Mouse (Mus musculus): Measurements from ENCODE around the gene Rapgef4.

Gene Rapgef4

GRCm38 (mm10) chr2:72241714-72242472 is 260.9 kb downstream of the Rapgef4 start:
- no peak for DNase-seq

GRCm38 (mm10) chr2:72242910-72243675 is 262.1 kb downstream of the Rapgef4 start:
- no peak for DNase-seq

- DNase-seq, result no peak
Measured at GRCm38 (mm10) chr2:72245631-72246030, 264.6 kb downstream of the Rapgef4 start.

GRCm38 (mm10) chr2:72246376-72246775 is 265.3 kb downstream of the Rapgef4 start:
- no peak for DNase-seq

DNA sequence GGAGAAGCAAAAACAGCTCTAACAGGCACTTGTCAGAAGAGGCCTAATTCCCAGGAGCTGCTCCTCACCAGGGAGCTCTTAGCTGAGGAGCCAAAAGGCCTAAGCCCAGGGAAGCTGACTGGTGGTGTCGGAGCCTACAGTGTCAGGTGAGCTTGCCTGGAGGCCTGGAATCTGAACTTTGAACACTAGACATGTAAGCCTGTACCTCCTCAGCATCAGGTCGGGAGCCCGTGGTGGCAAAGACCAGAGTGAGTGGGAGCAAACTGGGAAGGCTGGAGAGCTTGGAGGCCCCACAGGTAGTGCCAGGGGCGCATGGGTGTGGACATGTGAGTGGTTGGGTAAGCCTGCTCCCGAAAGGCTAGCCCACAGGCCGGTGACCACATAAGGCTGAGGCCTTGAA is 266.8 kb downstream of the Rapgef4 start:
- DNase-seq, result no peak

GRCm38 (mm10) chr2:72252510-72253505 is 271.8 kb downstream of the Rapgef4 start:
- DNase-seq, result no peak

DNA sequence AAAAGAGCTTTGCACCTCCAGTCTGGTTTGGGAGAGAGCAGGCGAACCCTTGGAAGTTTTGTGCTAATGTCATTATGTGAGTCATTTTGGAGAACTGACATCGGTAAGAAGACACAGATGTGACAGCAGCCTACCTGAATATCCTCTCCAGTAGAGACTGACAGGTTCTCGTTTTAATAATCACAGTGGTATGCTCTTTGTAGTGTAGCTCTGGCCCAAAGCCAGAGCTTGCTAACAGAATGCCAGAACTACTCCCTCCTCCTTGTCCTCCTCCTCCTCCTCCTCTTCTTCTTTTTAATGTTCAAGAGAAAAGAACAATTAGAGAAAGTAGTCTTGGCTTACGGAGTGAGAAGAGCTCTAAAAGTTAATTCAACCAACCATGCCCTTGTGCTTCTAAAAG is 272.8 kb downstream of the Rapgef4 start:
- DNase-seq, result no peak

GRCm38 (mm10) chr2:72254813-72255582 is 274.0 kb downstream of the Rapgef4 start:
- DNase-seq, result no peak

DNA sequence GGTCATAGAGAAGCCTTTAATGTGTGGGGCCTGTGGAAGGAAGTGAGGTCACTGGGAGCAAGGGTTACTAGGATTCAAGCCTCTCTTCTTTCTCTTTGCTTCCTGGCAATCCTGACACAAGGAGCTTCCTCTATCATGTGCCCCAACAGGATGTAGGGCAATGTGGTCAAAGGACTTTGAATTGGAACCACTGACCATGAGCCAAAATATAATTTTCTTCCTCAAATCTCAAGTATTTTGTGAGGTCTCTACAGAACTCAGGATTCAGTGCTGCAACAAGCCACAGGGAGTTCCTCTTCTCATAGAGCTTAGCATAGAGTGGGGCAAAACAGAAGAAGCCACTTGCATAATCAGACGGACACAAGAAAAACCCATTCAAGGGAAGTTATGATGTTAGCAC is 279.7 kb downstream of the Rapgef4 start:
- no peak for DNase-seq

- DNase-seq, result no peak
Measured at GRCm38 (mm10) chr2:72262814-72263480, 281.9 kb downstream of the Rapgef4 start.

DNA sequence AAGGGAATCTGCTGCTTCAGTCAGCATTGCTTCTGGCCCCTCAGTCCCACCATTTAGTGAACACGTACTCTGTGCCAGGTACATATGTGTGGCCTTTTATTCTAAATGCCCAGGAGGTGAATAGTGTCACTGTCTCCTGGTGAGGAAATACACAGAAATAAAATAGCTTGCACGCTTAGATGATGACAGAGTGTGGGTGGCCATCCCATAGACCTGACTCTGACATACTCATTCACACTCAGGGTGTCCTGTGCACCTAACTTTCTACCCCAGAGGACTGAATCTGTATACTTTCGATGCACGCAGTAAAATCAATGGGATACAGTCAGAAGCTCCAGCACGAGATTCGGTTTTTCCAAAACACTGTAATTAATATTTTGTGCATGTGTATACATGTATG is 286.4 kb downstream of the Rapgef4 start:
- DNase-seq, result no peak

- DNase-seq, result no peak
Measured at GRCm38 (mm10) chr2:72269651-72270341, 288.8 kb downstream of the Rapgef4 start.

DNA sequence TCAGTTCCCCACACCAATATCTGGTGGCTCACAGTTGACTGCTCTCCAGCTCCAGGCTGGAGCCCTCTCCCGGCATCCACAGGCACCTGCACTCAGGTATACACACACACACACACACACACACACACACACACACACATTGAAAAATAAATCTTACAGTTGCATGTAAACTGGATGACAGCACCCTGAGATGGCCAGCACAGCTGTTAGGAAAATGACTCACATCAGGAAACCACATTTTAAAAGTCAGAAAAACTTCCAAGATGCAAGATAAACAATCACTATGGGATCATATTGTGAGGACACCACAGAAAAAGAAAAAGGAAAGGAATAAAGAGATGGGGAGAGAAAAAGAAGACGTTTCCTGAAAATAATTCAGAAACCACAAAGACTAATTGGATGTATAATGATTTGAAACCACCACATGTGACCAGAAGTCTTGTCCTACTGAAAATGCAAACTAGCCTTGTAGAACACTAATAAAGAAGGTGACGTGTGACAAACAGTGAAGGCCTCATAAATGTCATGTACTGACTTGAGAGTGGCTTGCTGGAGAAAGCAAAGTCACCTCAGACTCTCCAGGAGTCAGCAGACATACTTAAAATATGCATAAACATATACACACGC is 297.3 kb downstream of the Rapgef4 start:
- DNase-seq, result no peak

- no peak for DNase-seq
Measured at GRCm38 (mm10) chr2:72280524-72280923, 299.5 kb downstream of the Rapgef4 start.

DNA sequence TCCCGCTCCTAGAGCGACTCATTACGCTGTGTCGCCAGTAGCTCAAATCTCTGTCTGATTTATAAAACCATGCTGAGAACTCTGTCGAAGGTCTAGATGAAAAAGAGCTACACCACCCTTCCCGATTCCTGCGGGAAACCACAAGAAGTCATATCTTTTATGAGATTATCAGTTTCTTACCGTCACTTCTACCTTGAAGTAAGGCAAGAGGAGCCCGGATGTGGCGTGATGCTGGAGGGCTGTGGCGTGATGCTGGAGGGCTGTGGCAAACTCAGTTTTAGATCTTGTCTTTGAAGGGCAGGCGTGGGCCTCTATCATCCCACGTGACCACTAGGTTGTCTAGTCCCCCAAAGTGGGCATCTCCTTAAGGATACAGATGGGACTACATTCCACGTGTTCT is 300.9 kb downstream of the Rapgef4 start:
- no peak for DNase-seq

DNA sequence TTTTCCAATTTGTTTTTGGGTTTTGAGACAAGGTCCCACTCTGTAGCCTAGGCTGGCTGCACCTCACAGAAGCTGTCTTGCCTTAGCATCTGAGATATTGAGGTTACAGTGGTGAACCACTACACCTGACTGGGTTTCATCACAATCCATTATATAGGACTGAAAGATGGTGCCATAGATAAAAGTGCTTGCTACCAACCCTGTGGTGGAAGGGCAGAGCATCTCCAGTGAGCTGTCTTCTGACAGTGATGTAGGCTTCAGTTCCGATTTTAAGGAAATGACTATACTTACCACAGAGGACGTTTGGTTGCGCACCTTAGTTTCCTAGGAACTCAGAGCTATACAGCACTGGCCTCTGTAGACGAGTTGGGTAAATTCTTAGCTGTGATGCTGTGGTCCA is 301.7 kb downstream of the Rapgef4 start:
- no peak for DNase-seq

GRCm38 (mm10) chr2:72284689-72285088 is 303.6 kb downstream of the Rapgef4 start:
- DNase-seq, result no peak

DNA sequence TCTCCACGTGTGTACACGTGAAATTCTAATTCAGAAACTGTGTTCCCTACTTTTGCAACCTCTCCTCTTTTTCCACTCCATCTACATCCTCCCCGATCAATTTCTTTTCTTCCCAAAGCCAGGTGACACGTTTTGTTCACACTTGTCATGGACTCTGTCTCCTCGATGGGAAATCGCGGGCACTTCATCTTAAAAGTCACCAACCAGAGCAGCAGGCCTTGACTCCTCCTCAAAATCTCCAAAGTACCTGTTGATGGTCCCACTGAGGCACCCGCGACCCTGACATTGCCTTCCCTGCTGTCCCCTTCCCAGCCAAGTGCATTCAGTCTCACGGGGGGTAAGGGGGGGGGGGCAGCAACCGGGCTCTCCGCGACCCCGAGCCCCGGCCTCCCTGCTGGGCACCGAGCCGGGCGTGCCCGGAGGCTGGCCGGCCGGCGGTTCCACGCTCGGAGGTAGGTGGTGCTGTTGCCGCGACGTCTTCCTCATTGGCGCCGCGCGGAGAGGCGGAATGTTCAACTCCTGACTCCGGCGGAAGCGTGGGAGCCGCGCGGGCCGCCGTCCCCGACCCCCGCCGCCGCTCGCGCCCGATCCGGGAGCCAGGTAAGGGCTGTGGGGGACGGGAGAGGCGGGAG is 304.3 kb downstream of the Rapgef4 start, which contains the start of gene Map3k20:
Map3k20 (plus strand) TSS at position 382 of the 632 bp plus-strand sequence.
- peak; percentile 67 for DNase-seq

DNA sequence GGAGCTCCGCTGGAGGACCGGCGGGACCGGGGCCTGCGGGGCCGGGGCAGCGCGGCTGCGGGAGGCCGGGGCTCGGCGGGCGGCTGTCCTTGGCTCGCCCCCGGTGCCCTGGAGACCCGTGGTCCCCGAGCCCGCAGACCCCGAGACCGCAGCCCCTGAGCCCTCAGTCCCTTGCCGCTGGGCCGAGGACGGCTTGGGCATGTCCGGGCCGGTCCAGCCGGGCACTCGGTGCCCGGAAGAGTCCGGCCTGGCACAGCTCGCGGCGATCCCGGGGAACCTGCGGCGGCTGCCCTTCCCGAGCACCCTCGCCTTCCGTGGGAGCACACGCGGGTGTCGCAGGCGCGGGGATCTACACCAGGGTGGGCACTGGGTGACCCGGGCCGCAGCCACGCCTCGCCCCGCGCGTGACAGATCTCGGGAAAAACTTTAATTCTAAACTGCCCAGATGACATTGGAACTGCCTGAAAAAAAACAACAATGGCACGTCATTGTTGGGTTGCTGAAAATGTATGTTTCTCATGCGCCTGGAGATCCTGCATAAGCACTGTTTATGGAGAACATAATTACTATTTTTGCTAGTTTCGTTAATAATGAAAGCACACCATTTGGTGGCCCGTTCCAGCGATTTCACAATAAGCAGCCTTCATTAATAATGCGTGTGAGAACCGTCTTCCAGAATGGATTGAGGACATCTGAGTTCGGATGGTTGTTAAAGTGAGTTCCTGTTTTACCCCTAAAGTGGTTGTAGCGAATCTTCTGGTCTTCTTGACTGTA is 305.0 kb downstream of the Rapgef4 start:
- DNase-seq, result no peak

Measured in right cerebral cortex, postnatal 14 days (tissue).